Mouse (Mus musculus) inflammation-experienced regulatory T-cells, adult 6 months (primary cell): ENCODE measurements around the gene Cd2. TPM values are rescaled to one million over a fixed set of nuclear protein-coding genes. Genes with fewer than 3 reads are reported as not detected.

ENCODE experiments used
- ATAC-seq: one replicate; pipeline ENCODE4 v1.8.0; 2017
- polyA plus RNA-seq, 3 experiments: library from polyadenylated mRNA; unstranded; fragments of 100-300 nt; shearing (Covaris generic); gene quantifications; one replicate each; pipeline ENCODE4 v1.2.1; 2017

Cd2 gene
- 1,000 to 10,000 TPM; 1,311 to 1,764 (median 1,493) TPM for polyA plus RNA-seq

- ATAC-seq = peak; percentile 36
Observed at GRCm38 (mm10) chr3:101287911-101288311, at the start of gene Cd2. TSS of gene Cd2 (minus strand) at chr3:101287939.

DNA sequence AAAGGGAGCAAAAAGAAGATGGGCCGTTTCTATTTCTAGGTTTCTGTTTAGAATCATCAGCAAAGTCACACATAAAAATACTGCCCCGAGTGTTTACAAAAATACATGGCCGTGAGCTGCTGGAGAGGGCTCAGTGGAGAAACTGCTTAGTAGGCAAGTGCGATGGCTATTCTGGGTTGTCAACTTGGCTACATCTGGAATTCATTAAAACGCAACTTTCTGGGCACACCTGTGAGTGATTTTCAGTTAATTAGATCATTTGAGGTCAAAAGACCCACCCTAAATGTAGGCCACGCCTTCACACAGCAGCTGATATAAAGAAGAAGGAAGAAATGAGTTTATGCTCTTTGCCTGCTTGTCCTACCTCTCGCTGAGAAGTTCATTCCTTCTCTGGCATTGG is 40.9 kb upstream of the Cd2 start:
- no peak for ATAC-seq

DNA sequence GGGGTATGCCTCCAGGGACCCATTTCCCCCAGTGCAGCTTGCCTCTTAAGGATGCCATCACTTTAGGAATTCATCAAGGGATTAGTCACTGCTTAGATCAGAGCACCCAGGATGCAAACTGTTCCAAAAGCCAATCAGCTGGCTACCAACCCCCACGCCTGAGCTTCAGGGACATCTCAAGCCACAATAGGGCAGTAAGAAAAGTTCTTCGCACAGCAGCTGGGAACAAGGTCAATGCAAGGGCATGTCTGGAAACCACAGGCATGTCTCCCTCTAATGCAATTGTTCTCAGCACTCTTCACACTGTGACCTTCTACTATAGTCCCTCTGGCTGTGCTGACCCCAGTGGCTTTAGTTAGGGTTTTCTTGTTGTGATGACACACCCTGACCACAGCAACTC is 39.5 kb upstream of the Cd2 start:
- ATAC-seq = no peak

DNA sequence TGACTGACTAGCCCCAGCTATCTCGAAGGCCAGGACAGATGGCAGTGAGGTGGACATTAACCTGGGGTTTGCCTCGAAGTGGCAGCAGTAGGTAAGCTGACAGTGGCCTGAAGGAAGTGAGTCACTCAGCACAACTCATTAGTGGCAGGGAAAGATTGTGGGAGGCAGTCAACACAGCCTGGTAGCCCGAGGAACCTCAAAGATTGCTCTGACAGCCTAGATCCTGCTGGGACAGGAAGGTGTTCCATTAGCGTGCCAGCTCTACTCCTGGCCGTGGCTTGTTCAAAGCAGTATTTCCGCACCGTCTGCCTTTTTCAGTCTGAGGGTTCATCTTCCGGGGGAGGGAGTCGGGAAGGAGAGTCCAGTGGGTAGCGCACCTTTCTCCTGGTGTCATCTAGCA is 34.7 kb upstream of the Cd2 start:
- no peak for ATAC-seq

GRCm38 (mm10) chr3:101320874-101321273 is 33.1 kb upstream of the Cd2 start:
- no peak for ATAC-seq

DNA sequence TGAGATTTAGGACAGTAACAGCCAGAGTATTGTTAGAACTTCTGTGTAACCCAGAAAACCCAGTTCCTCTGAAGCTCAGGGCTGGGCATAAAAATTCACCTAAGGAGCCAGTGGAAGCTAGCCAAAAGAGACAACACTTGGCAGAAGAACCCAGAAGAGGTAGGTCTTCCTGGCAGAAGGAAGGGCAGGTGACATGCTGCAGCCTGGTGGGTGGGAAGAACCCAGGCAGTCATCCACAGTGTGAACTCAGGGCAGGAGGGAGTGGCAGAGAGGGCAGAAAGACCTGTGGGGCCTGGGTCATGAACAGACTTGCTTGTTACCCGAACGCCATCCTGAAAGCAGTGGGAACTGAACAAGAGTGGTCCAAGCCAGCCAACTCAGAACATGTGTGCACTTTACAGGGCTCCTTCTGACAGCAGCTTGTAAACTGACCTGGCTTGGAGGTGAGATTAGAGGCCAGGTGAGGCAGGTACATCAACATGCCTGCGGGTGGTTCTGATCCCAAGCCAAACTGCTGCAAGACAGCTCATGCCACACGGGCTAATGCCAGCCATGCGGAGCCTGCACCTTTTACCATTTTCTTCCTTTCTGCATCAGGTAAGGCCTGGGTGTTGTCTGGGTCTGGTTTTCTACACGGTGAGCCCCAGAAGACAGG is 30.9 kb upstream of the Cd2 start:
- ATAC-seq = no peak

- ATAC-seq = no peak
Observed at GRCm38 (mm10) chr3:101318115-101318514, 30.4 kb upstream of the Cd2 start.

GRCm38 (mm10) chr3:101314954-101315353 is 27.2 kb upstream of the Cd2 start:
- no peak for ATAC-seq

GRCm38 (mm10) chr3:101313266-101314051 is 25.7 kb upstream of the Cd2 start:
- no peak for ATAC-seq

DNA sequence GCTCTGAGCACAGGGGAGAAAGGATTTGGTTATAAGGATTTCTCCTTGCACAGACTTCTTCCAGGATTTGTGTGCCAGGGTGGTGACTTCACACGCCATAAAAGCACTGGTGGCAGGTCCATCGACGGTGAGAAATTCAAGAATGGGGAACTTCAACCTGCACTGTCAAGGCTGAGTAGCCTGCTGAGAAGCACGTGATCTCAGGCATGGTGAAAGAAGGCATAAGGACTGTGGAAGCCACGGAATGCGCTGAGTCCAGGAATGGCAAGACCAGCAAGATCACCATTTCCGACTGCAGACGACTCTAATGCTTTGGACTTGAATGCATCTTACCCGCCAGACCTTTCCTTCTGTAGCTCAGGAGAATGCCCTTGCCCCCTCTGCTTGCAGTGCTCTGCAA is 23.2 kb upstream of the Cd2 start:
- ATAC-seq = no peak

DNA sequence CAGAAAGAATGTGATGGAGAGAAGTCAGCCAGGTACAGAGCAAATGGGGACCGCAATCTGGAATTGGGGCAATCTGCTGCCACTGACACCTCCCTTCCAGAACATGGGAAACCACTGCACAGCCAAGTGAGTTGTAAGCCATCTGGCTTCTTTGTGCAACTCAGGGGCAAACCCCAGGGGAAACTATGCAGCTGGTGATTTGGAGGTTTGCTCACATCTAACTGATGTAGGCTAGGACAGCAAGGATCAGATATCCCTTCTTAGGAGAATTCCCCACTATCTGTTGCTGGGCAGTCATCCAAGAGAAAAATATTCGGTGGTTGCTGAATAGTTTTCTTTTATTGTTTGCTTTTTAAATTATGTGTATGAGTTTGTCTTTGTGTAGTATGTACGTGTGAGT is 21.9 kb upstream of the Cd2 start:
- no peak for ATAC-seq

GRCm38 (mm10) chr3:101306090-101306489 is 18.4 kb upstream of the Cd2 start:
- ATAC-seq = no peak

- no peak for ATAC-seq
Observed at GRCm38 (mm10) chr3:101305046-101305445, 17.3 kb upstream of the Cd2 start.

DNA sequence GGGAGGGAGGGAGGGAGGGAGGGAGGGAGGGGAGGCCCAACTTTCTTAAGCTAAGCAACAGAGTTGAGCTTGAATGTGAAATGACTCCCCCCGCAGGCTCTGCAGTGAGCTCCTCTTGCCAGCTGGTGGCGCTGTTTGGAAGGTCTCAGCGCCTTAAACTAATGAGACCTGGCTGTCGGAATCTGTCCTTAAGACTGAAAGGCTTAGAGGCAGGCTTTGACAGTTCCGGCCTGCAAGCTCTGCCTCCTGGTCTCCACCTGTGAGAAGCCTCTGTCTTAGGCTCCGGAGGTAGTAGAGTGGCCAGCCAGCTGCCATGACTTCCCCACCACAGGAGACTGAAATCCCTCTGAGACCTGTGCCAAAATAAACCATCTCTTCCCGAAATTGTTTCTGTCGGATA is 16.4 kb upstream of the Cd2 start:
- ATAC-seq = no peak

GRCm38 (mm10) chr3:101300271-101301071 is 12.7 kb upstream of the Cd2 start:
- ATAC-seq = peak; percentile 29

DNA sequence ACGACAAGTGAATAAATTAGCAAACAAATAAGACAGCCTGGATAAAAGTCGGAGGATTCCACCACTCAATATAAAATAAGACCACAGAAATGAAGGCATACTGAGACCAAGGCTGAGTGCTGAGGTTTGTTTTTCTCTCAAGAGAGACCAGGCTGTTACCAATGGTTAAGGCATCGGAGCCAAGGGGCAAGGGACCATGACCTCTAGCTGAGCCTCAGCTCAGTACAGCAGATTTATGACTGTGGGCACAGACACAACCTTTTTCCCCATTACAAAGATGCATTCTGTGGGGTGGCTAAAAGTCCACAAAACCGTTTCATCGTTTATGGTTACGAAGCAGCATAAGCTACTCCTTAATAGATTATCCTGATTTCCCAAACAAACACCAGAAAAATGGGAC is 11.9 kb upstream of the Cd2 start:
- ATAC-seq = no peak

- ATAC-seq = peak; percentile 34
Observed at GRCm38 (mm10) chr3:101297221-101297620, 9.5 kb upstream of the Cd2 start.

DNA sequence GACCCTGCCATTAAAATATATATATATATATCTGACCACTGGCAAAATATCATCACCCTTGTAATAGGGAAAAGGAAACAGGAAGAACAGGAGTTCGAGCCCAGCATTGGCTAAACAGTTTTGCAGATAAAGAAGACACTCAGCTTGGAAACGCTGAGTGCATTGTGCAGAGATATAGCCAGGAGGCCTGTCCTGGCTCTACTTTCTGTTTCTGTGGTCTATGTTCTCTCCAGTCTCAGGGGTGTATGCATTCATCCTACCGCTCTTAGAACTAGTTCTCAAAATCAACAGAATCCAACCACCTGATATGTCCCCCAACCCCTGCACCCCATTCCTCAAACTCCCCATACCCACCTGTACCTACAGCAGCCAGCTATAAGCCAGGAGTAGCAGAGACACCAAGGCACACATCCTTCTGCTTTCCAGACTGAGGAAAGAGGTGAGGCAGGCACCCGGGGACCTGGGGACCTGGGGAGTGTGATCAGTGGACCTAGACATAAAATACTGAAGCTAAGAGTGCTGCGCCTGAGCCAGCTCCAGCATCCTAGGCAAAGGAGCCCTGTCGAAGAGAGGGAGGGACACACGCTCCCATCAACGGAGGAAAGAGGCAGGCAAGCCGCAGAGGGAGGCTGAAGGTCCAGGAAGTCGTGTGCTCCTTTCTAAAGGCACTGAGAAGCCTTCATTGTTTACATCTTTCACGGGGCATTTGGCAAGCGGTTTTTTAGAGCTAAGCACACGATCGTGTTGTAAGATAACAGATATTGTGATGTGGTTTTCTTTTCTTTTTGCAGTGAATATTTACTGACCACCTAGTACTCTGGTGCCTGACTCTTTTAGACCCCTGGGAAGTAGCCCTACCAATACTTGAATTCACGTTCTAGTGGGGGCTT is 8.4 kb upstream of the Cd2 start:
- peak; percentile 23 for ATAC-seq

GRCm38 (mm10) chr3:101295366-101295867 is 7.7 kb upstream of the Cd2 start:
- peak; percentile 33 for ATAC-seq

- ATAC-seq = peak; percentile 36
Observed at GRCm38 (mm10) chr3:101294487-101295365, 7.0 kb upstream of the Cd2 start.

- peak; percentile 2 for ATAC-seq
Observed at GRCm38 (mm10) chr3:101293571-101294135, 5.9 kb upstream of the Cd2 start.
